Mouse (Mus musculus) MEL (cell line): ENCODE data around the gene Zdhhc6.

ENCODE experiments used
- USF1 ChIP-seq: IDR thresholded peaks from 2 replicates; pipeline ENCODE4 v1.6.1; 2014; ENCODE audit warnings: low read depth, mild to moderate bottlenecking, inconsistent platforms, low read length, improper control_type of control experiment, moderate library complexity
- USF2 ChIP-seq, 2 experiments: IDR thresholded peaks; 2 replicates each; pipeline ENCODE4 v1.6.1; 2011 to 2012; ENCODE audit warnings: improper control_type of control experiment in 2 of 2, low read length in 2 of 2, borderline replicate concordance in 1 of 2, inconsistent platforms in 1 of 2, low read depth in 1 of 2, mild to moderate bottlenecking in 1 of 2; ENCODE audit not compliant: insufficient read depth in 1 of 2

DNA sequence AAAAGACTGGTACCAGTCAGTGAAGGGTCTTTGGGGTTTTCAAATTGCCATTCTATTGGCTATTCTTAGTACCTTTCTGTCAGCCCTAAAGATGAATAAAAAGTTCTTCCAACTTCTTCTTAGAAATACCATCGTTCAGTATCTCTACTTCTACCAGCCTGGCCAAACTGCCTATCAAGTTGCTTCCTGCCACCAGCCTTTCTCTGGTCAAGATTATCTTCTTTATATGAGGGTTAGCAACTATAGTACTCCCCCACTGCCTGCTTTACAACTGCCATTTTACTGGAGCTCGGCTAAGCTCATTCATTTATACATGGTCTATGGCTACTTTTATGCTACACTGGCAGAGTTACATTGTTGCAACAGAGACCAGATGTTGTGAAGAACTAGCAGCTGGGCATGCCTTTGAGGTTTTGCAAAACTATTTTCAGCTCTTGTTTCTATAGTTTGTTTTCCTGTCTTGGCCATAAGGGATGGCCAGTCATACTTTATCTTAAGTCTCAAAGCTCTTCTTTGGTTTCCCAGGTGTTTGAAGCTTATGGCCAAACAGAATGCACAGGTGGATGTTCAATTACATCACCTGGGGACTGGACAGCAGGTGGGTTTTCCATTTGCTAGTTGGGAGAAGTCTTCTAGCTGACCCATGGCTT lies 25.1 kb downstream of the Zdhhc6 start:
- TF ChIP-seq USF2 (IDR thresholded peaks at IDR 0.05; ENCODE audit: borderline replicate concordance in 1 of 2, insufficient read depth in 1 of 2, low read depth in 1 of 2, low read length in 2 of 2) = no peak
- no peak for TF ChIP-seq USF1
